Mouse (Mus musculus) spleen, postnatal 4 days (tissue): ENCODE data around the gene 2010300C02Rik.

Source experiments
- DNase-seq, 2 experiments: peaks; one replicate each; pipeline ENCODE4 v3.0.0; 2022; ENCODE audit warnings: low spot score in 2 of 2

2010300C02Rik gene

GRCm38 (mm10) chr1:37711596-37712356 lies 8.1 kb downstream of the 2010300C02Rik start:
- DNase-seq: no peak

GRCm38 (mm10) chr1:37711082-37711481 lies 8.8 kb downstream of the 2010300C02Rik start:
- no peak for DNase-seq

- DNase-seq: no peak
Measured at GRCm38 (mm10) chr1:37709736-37710135, 10.1 kb downstream of the 2010300C02Rik start.

GRCm38 (mm10) chr1:37708270-37708955 lies 11.5 kb downstream of the 2010300C02Rik start:
- no peak for DNase-seq

- no peak for DNase-seq
Measured at GRCm38 (mm10) chr1:37702326-37702725, 17.6 kb downstream of the 2010300C02Rik start.

GRCm38 (mm10) chr1:37698852-37699439 lies 20.9 kb downstream of the 2010300C02Rik start:
- no peak for DNase-seq

- DNase-seq: no peak
Measured at GRCm38 (mm10) chr1:37698186-37698839, 21.6 kb downstream of the 2010300C02Rik start.

- DNase-seq: no peak
Measured at GRCm38 (mm10) chr1:37696918-37697317, 23.0 kb downstream of the 2010300C02Rik start.

GRCm38 (mm10) chr1:37695732-37696131 lies 24.2 kb downstream of the 2010300C02Rik start:
- DNase-seq: no peak

GRCm38 (mm10) chr1:37694417-37694816 lies 25.5 kb downstream of the 2010300C02Rik start:
- no peak for DNase-seq

- peak in 1 of 2 experiments; percentile 27 for DNase-seq
Measured at GRCm38 (mm10) chr1:37691179-37691578, 28.7 kb downstream of the 2010300C02Rik start.

GRCm38 (mm10) chr1:37690665-37691064 lies 29.2 kb downstream of the 2010300C02Rik start:
- DNase-seq: no peak

- DNase-seq: no peak
Measured at GRCm38 (mm10) chr1:37689730-37690129, 30.2 kb downstream of the 2010300C02Rik start.

GRCm38 (mm10) chr1:37688351-37688750 lies 31.5 kb downstream of the 2010300C02Rik start:
- no peak for DNase-seq

GRCm38 (mm10) chr1:37687515-37687914 lies 32.4 kb downstream of the 2010300C02Rik start:
- DNase-seq: no peak

- DNase-seq: no peak
Measured at GRCm38 (mm10) chr1:37686953-37687441, 32.9 kb downstream of the 2010300C02Rik start.

GRCm38 (mm10) chr1:37678327-37679123 lies 41.4 kb downstream of the 2010300C02Rik start:
- DNase-seq: peak; percentile 71 to 93

GRCm38 (mm10) chr1:37676967-37677512 lies 42.8 kb downstream of the 2010300C02Rik start:
- DNase-seq: no peak

GRCm38 (mm10) chr1:37675444-37675843 lies 44.4 kb downstream of the 2010300C02Rik start:
- DNase-seq: no peak

- DNase-seq: no peak
Measured at GRCm38 (mm10) chr1:37674266-37674665, 45.6 kb downstream of the 2010300C02Rik start.

- no peak for DNase-seq
Measured at GRCm38 (mm10) chr1:37671316-37671715, 48.6 kb downstream of the 2010300C02Rik start.
